Mouse (Mus musculus): Measurements from ENCODE around the gene Lekr1. TPM values are rescaled to one million over a fixed set of nuclear protein-coding genes. Genes with fewer than 3 reads are reported as not detected.

The Lekr1 gene
- polyA plus RNA-seq (2012; rRNA removed) = 5.3 and 6.5 TPM in 2 replicates

DNA sequence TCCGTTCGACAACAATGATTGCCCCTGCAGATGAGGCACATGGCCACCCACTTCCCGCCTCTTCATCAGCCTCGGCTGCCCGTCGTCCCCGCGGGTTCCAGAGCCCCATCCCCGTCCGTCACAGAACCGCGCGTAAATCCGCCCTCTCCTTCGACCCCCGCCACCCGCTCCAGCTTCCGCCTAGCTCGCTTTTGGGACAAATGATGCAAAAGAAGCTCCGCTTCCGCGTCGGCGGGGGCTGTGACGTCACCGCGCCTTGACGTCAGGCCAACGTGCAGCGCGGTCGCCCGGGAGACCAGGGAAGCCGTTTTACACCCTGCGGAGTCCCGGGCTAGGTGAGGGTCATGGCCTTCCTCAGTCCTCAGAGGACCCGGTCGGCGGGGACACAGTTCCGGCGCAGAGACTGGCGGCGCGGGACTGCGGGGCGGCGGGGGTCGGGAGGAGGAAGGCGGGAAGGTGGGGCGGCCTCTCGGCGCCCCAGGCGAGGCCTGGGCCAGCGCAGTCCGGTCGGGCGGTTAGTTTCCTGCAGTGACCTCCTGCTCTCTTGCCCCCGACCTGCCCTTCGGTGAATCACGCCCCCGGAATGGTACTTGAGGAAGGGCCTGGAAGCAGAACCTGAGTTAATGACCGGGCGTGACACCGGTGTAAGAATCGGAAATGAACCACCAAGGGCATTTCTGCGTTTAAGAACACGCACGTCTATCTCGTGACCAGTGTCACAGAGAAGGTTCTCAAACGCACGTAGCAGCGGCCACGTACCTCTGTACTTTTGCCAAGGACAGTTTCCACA lies at the start of gene Lekr1:
Lekr1 (plus strand) TSS at position 252 of the 790 bp plus-strand sequence.

Other genes with a start within 250 kb of the Lekr1 start
- 8.6 and 9.9 TPM in 2 replicates for gene Tiparp, start 137.8 kb upstream of the Lekr1 start, polyA plus RNA-seq (2012; rRNA removed)

All from central nervous system, embryonic 18 days (tissue).